Mouse (Mus musculus) cerebellum, adult 8-10 months (tissue): ENCODE data around the gene Gps2.
A peak's percentile ranks its signal among the peaks of the same experiment; 100 is the strongest.
"Not testable (repeated sequence)": the region's sequence is repeated elsewhere in the genome, so short reads cannot be mapped to it uniquely, and the experiment has no call there.

Source experiments
- DNase-seq: peaks from one replicate; pipeline ENCODE4 v3.0.0; 2022

Gene Gps2

GRCm38 (mm10) chr11:69886907-69887635, 26.6 kb upstream of the Gps2 start:
- no peak for DNase-seq

- DNase-seq: no peak
Measured at GRCm38 (mm10) chr11:69891482-69891881, 22.2 kb upstream of the Gps2 start.

DNA sequence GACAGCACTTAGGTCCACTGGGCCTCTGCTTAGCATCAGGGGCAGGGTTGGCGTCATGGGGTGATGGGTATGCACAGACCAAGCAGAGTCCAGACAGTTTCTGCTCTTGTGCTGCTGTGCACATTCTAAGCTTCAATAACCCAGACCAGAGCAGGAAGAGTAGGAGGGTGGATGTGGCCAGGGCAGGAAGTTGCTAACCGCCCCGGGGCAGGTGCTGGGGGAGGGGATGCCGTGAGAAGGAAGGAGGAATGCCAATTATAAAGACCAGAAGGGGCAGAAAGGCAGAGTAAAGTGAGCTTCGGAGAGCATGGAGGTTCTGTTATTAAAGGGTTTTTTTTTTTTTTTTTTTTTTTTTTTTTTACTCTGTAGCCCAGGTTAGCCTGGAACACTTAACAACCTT, 19.0 kb upstream of the Gps2 start:
- DNase-seq: no peak

DNA sequence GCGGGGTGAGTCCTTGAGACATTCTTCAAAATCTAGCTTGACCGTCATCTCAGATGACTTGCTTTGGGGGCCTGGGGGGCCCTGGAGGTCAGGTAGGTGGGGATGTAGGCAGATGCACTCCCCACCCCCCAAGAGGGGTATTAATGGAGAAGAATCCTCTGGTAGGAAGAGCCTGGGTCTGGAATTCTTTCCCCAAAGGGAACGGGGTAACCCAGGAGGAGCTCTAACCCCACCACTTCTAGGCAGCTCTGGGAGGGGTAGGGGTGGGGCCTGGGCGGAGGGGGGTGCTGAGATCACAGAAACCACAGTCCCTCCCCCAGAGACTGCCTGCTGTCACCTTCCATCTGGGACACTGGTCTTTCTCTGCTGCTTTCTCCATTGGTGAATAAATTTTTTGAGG, 18.4 kb upstream of the Gps2 start, which contains the start of gene Acap1:
Gene Acap1, minus strand, starts transcription at position 249 of the 400 bp plus-strand sequence.
- no peak for DNase-seq

DNA sequence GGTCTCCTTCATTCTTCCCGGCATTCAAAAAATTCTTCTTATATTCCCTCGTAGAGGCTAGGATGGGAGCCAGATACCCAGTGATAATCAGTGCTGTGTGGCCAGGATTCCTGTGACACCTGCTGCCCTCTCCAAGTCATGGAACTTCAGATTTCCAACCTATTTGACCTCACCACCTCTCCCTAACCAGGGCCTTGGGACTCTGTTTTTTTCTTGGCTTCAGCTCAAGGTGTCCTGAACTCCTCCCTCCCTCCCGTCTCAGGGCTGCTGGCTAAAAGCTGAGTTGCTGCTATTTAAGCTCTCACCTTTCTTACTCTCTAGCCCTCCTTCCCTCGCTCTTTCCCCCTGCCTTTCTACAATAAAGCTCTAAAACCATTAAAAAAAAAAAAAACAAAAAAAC, 13.8 kb upstream of the Gps2 start:
- DNase-seq: no peak

GRCm38 (mm10) chr11:69900471-69901405, 12.9 kb upstream of the Gps2 start, which contains the start of the genes 2810408A11Rik and Neurl4:
TSS of gene 2810408A11Rik (minus strand) at chr11:69900987.
TSS of gene Neurl4 (plus strand) at chr11:69901072.
- peak; percentile 84 for DNase-seq

- peak; percentile 93 for DNase-seq
Measured at GRCm38 (mm10) chr11:69901406-69901846, 12.3 kb upstream of the Gps2 start.

GRCm38 (mm10) chr11:69901993-69902392, 11.7 kb upstream of the Gps2 start:
- no peak for DNase-seq

DNA sequence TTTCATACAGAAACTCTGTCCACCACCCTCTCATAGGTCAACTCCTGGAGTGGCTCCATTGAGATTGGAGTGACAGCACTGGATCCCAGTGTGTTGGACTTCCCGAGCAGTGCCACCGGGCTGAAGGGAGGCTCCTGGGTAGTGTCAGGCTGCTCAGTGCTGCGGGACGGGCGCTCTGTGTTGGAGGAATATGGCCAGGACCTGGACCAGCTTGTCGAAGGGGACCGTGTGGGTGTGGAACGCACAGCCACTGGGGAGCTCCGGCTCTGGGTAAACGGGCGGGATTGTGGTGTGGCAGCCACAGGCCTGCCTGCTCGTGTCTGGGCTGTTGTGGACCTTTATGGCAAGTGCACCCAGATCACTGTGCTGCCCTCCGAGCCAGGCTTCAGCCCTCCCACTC, 10.7 kb upstream of the Gps2 start:
- no peak for DNase-seq

- DNase-seq: no peak
Measured at GRCm38 (mm10) chr11:69904311-69904710, 9.4 kb upstream of the Gps2 start.

DNA sequence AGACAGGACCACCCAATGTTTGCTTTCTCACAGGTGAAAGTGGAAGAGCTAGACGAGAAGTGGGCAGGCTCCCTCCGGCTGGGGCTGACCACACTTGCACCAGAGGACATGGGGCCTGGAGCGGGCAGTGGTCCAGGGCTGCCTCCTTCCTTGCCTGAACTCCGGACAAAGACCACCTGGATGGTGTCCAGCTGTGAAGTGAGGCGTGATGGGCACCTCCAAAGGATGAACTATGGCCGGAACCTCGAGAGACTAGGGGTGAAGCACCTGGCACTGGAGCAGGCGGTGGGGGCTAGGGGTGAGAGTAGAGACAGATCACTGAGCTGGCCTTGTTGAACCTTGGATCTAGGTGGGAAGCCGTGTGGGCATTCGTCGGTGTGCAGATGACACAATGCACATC, 5.0 kb upstream of the Gps2 start:
- DNase-seq: no peak

DNA sequence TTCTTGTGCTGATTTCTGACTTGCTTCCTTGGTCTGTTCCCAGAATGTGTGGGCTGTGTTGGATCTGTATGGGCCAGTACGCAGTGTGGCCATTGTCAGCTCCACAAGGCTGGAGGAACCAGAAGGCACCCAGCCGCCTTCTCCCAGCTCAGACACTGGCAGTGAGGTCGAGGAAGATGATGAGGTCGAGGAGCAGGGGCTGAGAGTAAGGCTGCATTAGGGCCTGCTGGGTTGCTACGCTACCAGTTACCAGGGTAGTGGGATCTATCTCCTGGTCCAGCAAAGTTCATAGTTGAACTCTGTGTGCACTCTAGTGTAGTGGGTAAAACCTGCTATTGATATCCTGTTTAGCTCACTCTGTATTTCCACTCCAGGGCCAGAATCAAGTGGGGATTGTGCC, 4.5 kb upstream of the Gps2 start:
- DNase-seq: no peak

DNA sequence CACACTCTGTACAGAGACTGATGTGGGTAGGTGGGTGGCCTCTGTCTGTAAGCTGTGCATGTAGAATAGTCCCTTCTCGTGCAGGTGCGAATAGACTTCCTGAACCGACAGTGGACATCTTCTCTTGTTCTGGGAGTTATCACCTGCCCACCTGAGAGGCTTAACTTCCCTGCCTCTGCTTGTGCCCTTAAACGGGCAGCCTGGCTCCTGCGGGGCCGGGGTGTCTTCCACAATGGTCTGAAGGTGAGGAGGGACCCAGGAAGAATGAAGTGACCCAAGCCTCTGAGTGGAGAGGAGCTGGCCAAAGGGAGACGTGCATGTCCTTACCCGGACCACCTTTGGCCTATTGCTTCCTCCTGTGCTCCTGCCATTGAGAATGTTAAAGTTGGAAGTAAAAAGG, 3.5 kb upstream of the Gps2 start:
- no peak for DNase-seq

DNA sequence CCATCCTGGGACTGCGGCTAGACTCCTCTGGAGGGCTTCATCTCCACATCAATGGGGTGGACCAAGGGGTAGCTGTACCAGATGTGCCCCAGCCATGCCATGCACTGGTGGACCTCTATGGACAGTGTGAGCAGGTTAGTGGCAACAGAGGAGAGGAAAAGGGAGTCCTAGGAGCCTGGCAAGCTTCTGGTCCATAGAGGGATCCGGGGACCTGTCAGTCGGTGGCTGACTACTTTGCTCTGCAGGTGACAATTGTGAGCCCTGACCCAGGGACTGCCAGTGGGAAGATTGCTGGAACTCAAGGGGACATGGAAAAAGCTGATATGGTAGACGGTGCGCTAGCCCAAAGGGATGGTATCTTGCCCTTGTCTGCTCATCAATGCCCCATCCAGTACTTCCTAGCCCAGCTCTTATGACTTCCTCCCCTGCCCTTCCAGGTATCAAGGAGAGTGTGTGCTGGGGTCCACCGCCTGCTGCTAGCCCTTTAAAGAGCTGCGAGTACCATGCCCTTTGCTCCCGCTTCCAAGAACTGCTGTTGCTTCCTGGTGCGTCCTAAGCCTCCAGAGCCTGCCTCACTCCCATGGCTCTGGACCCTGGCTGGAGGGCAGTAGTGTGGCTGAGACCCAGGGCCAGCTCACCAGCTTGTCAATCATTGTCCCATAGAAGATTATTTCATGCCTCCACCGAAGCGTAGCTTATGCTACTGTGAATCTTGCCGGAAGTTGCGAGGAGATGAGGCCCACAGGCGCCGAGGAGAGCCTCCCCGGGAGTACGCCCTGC, 2.7 kb upstream of the Gps2 start:
- DNase-seq: no peak

- DNase-seq: no peak
Measured at GRCm38 (mm10) chr11:69911701-69912100, 2.0 kb upstream of the Gps2 start.

DNA sequence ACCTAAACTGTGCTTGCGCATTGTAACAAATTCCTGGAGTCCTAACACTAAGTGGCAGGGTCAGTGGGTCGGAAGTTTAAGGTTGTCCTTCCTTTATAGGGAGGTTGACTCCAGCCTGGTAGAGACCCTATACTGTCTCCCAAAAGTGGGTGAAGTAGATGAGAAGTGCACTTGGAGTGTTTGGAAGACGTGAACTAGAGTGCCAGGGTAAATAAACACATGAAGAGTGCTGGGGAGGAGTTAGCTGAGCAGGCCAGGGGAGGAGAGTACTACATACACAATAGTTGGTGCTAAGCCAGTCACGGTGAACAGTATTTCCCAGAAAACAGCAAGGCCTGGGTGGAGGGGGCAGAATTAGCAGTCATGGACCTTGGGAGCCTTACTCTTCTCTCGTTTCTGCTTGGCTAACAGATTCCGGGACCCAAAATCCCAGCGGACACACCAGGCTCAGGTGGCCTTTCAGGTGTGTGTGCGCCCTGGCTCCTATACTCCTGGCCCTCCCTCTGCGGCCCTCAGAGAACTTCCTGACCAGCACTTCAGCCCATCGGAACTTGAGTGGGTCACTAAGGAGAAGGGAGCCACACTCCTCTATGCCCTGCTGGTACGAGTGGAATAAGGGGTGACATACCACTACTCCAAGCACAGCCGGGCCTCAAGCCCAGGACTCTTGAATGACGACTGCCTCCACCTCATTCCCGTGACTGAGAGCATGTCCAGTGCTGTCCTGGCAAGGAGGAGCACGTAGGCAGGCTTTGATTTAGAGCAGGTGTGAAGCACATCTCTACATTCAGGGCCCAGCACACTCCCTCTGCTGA, 765 bp upstream of the Gps2 start:
- DNase-seq: no peak

- DNase-seq: no peak
Measured at GRCm38 (mm10) chr11:69914372-69914764, 680 bp downstream of the Gps2 start.

DNA sequence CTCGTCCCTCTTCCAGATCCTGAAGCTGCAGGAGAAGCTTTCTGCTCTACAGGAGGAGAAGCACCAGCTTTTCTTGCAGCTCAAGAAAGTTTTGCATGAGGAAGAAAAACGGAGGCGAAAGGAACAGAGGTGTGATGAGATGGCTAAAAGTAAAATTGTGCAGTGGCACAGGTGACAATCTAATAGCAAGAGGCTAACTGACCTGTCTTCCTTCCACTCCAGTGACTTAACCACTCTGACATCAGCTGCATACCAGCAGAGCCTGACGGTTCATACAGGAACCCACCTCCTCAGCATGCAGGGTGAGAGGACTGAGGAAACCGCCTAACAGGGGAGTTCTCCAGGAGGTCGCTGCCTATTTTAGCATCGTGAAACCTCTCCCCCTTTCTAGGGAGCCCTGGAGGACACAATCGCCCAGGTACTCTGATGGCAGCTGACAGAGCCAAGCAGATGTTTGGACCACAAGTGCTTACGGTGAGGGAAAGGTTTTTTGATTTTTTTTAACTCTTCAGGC, 1.3 kb downstream of the Gps2 start:
- DNase-seq: no peak

DNA sequence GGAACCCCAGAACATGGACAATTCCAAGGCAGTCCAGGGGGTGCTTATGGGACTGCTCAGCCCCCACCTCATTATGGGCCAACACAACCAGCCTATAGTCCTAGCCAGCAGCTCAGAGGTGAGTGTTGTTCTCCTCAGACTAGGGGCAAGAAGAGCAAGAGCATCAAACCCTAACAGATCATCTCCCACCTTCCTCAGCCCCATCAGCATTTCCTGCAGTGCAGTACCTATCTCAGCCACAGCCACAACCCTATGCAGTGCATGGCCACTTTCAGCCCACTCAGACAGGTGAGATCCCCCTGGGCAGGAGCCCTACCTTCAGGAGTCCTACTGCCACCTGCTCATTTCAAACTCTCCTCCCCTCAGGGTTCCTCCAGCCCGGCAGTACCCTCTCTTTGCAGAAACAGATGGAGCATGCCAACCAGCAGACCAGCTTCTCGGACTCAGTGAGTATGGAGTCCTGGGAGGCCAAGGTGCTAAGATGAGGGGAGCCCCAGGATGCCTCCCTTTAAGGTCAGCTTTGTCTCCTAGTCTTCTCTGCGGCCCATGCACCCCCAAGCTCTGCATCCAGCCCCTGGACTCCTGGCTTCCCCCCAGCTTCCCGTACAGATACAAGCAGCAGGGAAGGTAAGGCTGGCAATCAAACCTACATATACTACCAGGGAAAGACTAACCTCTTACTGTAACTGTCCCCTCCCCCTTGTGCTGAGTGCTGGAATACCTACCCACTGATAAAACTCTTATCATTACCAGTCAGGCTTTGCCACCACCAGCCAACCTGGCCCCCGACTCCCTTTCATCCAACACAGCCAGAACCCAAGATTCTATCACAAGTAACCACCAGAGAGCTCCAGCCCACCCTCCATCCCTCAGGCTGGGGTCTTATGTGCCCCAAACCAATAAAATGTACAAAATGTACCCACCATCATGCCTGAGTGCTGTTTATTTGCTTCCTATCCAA, 2.3 kb downstream of the Gps2 start:
- no peak for DNase-seq

- DNase-seq: not testable (repeated sequence)
Measured at GRCm38 (mm10) chr11:69916652-69917378, 3.1 kb downstream of the Gps2 start.
